Mouse (Mus musculus): ENCODE measurements around the gene Ttc41.
A peak's percentile ranks its signal among the peaks of the same experiment; 100 is the strongest.

DNA sequence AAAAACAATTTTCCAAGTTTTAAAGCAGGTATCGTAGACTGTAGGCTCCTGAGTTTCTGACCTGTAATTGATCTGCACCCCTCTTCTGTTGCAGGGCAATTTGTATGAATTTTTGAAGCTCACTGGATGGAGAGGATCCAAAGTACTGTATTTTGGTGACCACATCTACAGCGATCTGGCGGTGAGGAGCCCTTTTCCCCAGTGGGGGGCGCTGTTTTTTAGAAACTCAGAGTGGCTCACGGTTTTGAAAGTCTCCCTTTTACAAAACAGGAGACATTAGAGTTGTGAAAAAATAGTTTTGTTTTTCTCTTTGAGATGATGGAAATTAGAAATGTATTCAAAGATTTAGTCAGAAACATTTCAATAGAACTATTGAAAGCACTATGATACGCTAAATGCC, 118.5 kb downstream of the Ttc41 start:
- TF ChIP-seq CTCF (IDR thresholded peaks at IDR 0.05; ENCODE audit: low read depth) (0 out of 2 replicates have a peak, but pooled peaks have one; percentile 23), EP300 (IDR thresholded peaks at IDR 0.05; ENCODE audit: low read depth) (no peak)

Measured in liver, postnatal 0 days (tissue).